Mouse (Mus musculus) limb, embryonic 15.5 days (tissue): ENCODE results near the gene Zc3h7b. TPM values are rescaled to one million over a fixed set of nuclear protein-coding genes. Genes with fewer than 3 reads are reported as not detected.

Experiments
- ATAC-seq: fragments of 200-750 bp; cut with Nextera tagmentation; 2 replicates; pipeline ENCODE4 v1.8.0; 2017; ENCODE audit warnings: low read depth, moderate TSS enrichment; ENCODE audit not compliant: insufficient number of reproducible peaks, low FRiP score, low TSS enrichment
- H3K27ac ChIP-seq: fragments of 300-500 bp; sonication (generic); 2 replicates; pipeline ENCODE4 v1.5.1; 2015; ENCODE audit warnings: moderate library complexity, mild to moderate bottlenecking, inconsistent platforms
- H3K27me3 ChIP-seq: fragments of 300-500 bp; sonication (generic); 2 replicates; pipeline ENCODE4 v1.6.1; 2015; ENCODE audit warnings: inconsistent platforms
- H3K36me3 ChIP-seq: fragments of 300-500 bp; sonication (generic); 2 replicates; pipeline ENCODE4 v1.6.1; 2015; ENCODE audit warnings: inconsistent platforms
- H3K4me1 ChIP-seq: fragments of 300-500 bp; sonication (generic); 2 replicates; pipeline ENCODE4 v1.6.1; 2015; ENCODE audit warnings: inconsistent platforms
- H3K4me2 ChIP-seq: fragments of 300-500 bp; sonication (generic); 2 replicates; pipeline ENCODE4 v1.6.1; 2015; ENCODE audit warnings: mild to moderate bottlenecking, inconsistent platforms
- H3K4me3 ChIP-seq: fragments of 300-500 bp; sonication (generic); 2 replicates; pipeline ENCODE4 v1.5.1; 2015; ENCODE audit warnings: mild to moderate bottlenecking, inconsistent platforms
- H3K9ac ChIP-seq: fragments of 300-500 bp; sonication (generic); 2 replicates; pipeline ENCODE4 v1.6.1; 2015; ENCODE audit warnings: inconsistent platforms
- H3K9me3 ChIP-seq: fragments of 300-500 bp; sonication (generic); 2 replicates; pipeline ENCODE4 v1.6.1; 2016; ENCODE audit warnings: inconsistent platforms
- WGBS: fragments of 180-500 bp; shearing (Covaris S2); methylation state at CpG from one replicate; pipeline ENCODE4 v1.1.7; 2015; 5-methylcytosine and 5-hydroxymethylcytosine counted together
- polyA plus RNA-seq: library from polyadenylated mRNA; unstranded; fragments of >200 nt; fragmentation: Nextera tagmentation; extraction: Ambion mirVana; gene quantifications from 2 replicates; pipeline ENCODE4 v1.2.1, GENCODE M21; 2015

Gene Zc3h7b
- polyA plus RNA-seq, 1 experiment from 2014 or later = 28.7 TPM

DNA sequence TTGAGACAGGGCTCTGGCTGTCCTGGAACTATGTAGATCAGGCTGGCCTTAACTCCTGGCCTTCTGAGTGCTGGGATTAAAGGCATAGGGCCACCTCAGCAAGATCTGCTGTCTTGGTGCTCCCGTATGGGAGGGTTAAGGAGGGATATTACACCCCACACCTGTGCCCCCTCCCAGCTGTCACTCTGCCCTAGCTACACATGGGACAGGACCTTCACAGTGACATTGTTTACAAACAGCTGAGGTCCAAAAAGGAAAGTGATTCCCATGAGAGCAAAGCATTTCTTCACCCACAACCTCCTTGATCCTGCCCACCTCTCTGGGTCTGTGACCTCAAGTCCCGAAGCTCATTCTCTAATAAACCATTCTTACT, 84.3 kb downstream of the Zc3h7b start:
- WGBS = 59% methylated on average over 2 of the region's 2 CpGs
- no peaks in the 10 kb centered on the region for H3K9me3 ChIP-seq
- H3K27ac ChIP-seq = no peak overlapping the region
- ATAC-seq = no peak
- H3K4me2 ChIP-seq = no peak overlapping the region
- no peak overlapping the region for H3K9ac ChIP-seq
- H3K4me3 ChIP-seq = no peak overlapping the region
- peaks cover 10% of the 10 kb centered on the region for H3K4me1 ChIP-seq
- H3K27me3 ChIP-seq = no peaks in the 10 kb centered on the region
- H3K36me3 ChIP-seq = peaks cover 40% of the 10 kb centered on the region

DNA sequence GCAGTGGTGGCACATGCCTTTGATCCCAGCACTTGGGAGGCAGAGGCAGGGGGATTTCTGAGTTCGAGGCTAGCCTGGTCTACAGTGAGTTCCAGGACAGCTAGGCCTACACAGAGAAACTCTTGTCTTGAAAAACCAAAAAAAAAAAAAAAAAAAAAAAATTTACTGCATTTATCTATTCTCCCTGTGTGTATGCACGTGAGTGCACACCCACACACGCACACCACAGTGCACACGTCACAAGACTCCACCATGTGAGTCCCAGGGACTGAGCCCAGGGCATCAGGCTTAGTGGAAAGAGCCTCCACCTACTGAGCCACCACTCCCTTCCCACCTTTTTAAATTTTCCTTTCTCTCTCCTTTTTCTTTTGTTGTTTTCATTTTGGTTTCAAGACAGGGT, 85.7 kb downstream of the Zc3h7b start:
- no peak overlapping the region for H3K27ac ChIP-seq
- ATAC-seq = no peak
- H3K4me3 ChIP-seq = no peak overlapping the region
- H3K4me1 ChIP-seq = peaks cover 15% of the 10 kb centered on the region
- no peaks in the 10 kb centered on the region for H3K27me3 ChIP-seq
- H3K9ac ChIP-seq = no peak overlapping the region
- H3K36me3 ChIP-seq = peaks cover 26% of the 10 kb centered on the region
- 90% methylated on average over 4 of the region's 4 CpGs for WGBS
- H3K4me2 ChIP-seq = no peak overlapping the region
- H3K9me3 ChIP-seq = no peaks in the 10 kb centered on the region

DNA sequence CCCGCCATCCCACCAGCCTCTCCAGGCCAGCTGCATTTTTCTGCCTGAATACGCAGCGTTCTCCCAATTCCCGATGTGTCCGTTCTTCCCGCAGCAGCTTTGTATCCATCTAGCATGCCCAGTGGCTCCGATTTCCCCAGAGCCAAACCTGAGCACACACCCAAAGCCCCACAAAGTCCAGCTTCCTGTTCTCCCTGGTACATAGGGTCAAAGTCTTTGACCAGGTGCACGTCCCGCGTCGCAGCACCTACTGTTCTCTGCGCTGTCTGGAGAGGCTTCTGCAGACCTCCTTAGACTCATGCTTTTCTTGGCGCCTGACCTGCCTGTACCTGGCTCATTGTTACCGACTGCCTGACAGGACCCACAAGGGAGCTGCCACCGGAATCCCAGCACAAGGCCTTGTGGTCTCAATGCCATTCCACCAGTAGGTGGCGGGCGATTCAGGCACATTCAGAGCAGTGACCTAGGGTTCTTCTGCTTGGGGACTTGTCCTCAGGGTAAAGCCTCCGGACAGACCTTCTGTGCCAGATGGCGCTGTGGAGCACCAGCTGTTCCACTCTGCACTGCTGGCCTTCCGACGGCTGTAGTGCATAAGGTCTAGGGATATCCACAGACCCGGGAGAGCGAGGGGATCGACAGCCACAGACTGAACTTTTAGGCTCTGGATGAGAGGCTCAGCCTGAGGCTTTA, 86.4 kb downstream of the Zc3h7b start:
- peak overlapping the region; percentile 5; the same call in 1 of the 2 replicates for H3K4me2 ChIP-seq
- H3K9ac ChIP-seq = no peak overlapping the region
- ATAC-seq = peak; percentile 55

DNA sequence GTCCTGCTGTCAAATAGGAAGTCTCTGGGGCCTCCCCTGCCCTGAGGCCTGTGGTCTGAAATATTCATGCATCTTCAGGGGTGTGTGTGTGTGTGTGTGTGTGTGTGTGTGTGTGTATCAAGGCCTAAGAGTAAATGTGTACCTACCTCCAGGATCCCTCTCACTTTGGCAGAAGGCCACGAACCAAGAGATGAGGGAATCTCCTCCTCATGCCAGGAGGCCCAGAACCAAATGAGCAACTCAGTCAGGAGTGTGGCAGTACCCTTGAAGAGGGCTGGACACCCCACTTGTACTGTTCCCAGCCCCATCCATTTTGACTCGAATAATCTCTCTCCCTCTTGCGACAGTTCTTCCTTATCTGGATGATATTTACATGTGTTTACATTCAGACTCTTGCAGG, 87.4 kb downstream of the Zc3h7b start:
- Histone ChIP-seq H3K27me3 (no peaks in the 10 kb centered on the region), H3K9ac (no peak overlapping the region), H3K4me1 (peaks cover 32% of the 10 kb centered on the region), H3K4me3 (no peak overlapping the region), H3K9me3 (no peaks in the 10 kb centered on the region), H3K36me3 (peaks cover 10% of the 10 kb centered on the region; the same call in 1 of the 2 replicates), H3K4me2 (no peak overlapping the region), H3K27ac (no peak overlapping the region)
- no peak for ATAC-seq
- 86% methylated on average over 3 of the region's 3 CpGs for WGBS

More for the DNA sequence above, 86.4 kb downstream of the Zc3h7b start:
- H3K4me3 ChIP-seq = no peak overlapping the region; the same call in 1 of the 2 replicates
- H3K36me3 ChIP-seq = peaks cover 19% of the 10 kb centered on the region
- H3K9me3 ChIP-seq = no peaks in the 10 kb centered on the region
- WGBS = 18% methylated on average over 24 of the region's 24 CpGs
- no peak overlapping the region for H3K27ac ChIP-seq
- H3K4me1 ChIP-seq = peaks cover 23% of the 10 kb centered on the region
- H3K27me3 ChIP-seq = no peaks in the 10 kb centered on the region

DNA sequence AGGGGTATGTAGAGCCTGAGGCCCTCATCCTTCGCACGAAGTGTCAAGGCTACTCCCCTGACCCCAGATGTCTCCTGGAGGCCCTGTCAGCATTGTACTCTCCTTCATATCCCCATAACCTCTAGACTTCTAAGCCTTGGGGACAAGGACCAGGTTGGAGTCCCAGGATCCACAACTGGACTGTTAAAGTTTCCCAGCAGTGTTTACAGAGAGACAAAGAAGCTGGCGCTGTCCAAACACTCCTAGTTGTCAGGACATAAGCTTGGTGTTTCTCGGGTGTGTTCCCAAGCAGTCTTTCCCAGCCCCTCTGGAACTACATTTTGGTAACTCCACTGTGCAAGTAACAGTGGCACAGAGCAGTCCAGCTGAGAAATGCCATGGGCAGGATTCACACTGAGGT, 88.6 kb downstream of the Zc3h7b start:
- Histone ChIP-seq H3K4me2 (no peak overlapping the region), H3K27ac (no peak overlapping the region), H3K4me1 (peaks cover 34% of the 10 kb centered on the region), H3K27me3 (no peaks in the 10 kb centered on the region), H3K4me3 (no peak overlapping the region), H3K9me3 (no peaks in the 10 kb centered on the region), H3K9ac (no peak overlapping the region), H3K36me3 (peaks cover 3% of the 10 kb centered on the region; the same call in 1 of the 2 replicates)
- WGBS = 74% methylated on average over 4 of the region's 4 CpGs
- no peak for ATAC-seq

DNA sequence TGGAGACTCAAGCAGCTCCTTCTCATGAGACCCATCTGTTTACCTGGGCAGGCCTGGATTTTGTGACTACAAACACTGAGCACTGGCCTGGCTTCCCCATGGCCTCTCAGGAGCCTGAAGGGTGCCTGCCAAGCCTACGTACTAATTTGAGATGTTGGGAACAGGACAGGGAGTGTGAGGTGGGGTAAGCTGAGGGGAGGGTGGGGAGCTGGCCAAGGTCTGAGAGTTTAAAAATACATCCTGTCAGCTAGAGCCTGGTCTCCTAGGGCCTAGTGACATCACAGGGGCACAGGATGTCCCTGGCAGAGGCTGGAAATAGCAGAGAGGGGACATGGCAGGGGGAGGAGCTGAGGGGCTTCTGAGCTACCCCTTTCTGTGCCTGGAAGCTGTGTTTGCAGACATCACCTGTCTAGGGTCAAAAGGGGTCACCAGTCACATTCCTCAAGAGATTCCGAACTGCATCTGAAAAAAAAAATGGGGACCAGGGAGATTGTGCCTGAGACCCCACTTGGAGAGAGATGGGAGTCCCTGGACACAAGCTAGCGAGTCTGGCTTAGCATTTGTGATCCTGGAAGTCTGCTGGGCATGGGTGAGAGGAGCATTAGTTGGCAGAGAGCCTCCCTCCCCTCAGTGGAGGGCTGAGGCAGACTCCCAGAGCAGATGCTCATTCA, 89.4 kb downstream of the Zc3h7b start:
- no peaks in the 10 kb centered on the region for H3K27me3 ChIP-seq
- no peak overlapping the region for H3K4me2 ChIP-seq
- H3K27ac ChIP-seq = no peak overlapping the region
- no peak overlapping the region for H3K4me3 ChIP-seq
- 50% methylated on average over 3 of the region's 3 CpGs for WGBS
- H3K9ac ChIP-seq = no peak overlapping the region
- ATAC-seq = no peak
- peaks cover 39% of the 10 kb centered on the region for H3K4me1 ChIP-seq
- no peaks in the 10 kb centered on the region for H3K9me3 ChIP-seq
- no peaks in the 10 kb centered on the region for H3K36me3 ChIP-seq

DNA sequence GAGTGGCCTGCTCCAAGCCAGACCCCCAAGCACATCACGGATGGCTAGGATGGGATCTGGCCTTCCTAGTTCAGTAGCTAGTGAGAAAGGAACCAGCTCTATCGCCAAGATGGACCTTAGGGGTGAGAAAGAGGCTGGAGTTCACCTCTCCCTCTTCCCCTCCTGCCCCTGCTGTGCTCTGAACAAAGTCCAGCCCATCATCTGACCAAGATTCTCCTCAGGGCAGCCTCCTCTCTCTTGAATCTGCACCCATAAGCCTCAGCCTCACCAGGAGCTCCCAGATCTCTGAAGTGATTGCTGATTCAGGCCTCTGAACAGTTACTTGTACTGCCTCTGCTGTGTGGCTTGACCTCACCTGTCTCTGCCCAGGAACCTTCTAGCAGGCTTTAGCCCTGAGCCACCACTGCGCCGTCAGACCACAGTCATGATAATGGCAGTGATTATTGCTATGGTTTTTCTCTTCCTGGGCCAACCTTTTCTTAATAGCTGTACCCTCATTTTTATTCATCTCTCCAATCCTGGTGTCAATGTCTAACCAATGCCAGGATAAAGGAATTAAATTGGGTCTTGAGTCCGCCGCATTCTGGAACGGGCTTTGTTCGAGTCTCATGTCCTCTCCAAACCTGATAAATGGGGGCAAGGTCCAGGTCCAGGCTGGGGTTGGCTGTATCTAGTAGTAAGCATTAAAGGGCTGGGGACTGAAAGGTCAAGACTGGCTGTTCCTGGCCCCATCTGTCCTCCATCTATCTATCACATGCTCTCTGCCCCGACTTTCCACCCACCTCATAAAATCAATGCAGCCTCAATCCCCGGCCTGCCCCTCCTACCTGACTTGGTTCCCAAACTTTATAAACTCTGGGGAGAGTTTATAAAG, 90.4 kb downstream of the Zc3h7b start:
- no peaks in the 10 kb centered on the region for H3K27me3 ChIP-seq
- 0 out of 2 replicates have a peak overlapping the region, but pooled peaks have one; percentile 7 for H3K9ac ChIP-seq
- no peak overlapping the region for H3K27ac ChIP-seq
- H3K36me3 ChIP-seq = no peaks in the 10 kb centered on the region
- H3K4me1 ChIP-seq = peaks cover 48% of the 10 kb centered on the region
- no peaks in the 10 kb centered on the region for H3K9me3 ChIP-seq
- WGBS = 58% methylated on average over 10 of the region's 10 CpGs
- H3K4me2 ChIP-seq = peak overlapping the region; percentile 66
- H3K4me3 ChIP-seq = peak overlapping the region; percentile 36; the same call in 1 of the 2 replicates
- ATAC-seq = no peak

DNA sequence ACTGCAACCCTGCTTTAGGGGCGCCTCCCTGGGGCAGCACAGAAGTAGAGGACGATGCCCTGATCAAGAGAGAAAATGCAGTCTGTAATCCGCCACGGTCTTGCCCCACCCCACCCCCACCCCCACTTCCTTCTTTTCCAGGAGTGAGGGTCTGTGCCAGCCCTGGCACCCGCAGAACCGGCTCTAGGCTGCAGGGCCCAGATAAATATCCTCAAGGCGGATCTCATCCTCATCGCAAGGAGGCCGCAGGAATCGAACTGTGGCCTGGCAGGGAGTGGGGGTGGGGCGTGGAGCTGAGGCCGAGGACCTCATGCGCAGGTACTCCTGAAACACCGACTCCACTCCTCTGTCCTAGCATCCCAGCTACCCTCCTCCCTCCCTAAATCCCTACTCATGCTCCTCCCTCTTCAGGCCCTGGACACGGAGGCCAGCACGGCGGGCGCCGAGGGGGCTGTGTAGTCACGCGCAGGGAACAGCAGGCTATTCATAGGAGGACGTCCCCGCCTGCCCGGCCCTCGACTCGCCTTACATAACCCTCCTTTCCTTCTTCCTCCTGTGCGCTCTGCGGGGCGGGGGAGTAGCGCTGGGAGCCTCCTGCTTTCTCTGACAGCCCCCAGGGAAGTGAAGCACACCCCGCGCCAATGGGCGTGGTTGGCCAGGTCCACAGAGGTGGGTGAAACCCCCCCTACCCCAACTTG, 91.4 kb downstream of the Zc3h7b start:
- peak overlapping the region; percentile 66 for H3K4me2 ChIP-seq
- ATAC-seq = peak; percentile 84
- peak overlapping the region; percentile 36 for H3K4me3 ChIP-seq
- 2% methylated on average over 33 of the region's 33 CpGs for WGBS
- H3K27ac ChIP-seq = peak overlapping the region; percentile 68
- no peaks in the 10 kb centered on the region for H3K9me3 ChIP-seq
- H3K4me1 ChIP-seq = peaks cover 45% of the 10 kb centered on the region
- peak overlapping the region; percentile 7 for H3K9ac ChIP-seq
- no peaks in the 10 kb centered on the region for H3K27me3 ChIP-seq
- no peaks in the 10 kb centered on the region for H3K36me3 ChIP-seq

DNA sequence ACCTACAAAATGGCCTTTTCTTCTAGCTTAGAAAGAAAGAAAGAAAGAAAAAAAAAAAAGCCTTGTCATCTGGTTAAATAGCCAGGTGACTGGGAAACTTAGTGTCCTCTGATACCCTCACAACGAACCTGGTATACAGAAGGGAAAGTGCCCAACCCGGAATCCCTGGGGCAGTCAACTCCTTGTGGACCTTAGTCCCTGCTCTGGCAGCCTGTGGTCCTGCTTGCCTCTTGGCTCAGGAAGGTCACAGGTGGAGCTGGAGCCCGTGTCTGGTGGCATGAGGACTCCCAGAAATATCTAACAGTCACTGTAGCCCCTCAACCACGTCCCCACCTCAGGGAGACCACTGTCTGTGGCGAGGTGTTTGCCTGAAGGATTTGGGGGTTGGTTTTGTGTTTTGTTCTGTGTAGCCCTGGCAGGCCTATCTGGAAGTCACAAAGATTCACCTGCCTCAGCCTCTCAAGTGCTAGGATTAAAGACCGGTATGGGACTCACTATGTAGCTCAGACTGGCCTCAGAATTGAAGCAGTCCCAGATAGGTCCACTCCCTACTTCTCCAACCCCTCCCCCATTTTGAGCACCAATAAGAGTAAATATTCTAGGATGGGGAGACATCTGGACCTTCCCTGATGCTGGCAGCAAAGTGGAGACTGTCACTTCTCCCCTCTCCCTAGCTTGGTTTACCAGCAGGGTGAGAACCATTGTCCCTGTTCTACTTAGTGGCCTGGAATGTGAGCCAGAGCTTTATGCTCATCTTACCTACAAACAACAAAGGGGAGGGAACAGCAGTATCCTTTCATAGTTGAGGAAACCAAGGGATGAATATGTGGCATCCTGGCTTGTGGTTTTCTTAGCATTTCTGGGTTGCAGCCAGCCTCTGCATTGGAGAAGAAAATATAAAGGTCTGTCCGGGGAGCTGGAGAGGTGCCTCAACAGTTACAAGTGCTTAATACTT, 92.4 kb downstream of the Zc3h7b start:
- WGBS = 64% methylated on average over 7 of the region's 7 CpGs
- Histone ChIP-seq H3K9me3 (no peaks in the 10 kb centered on the region), H3K4me1 (peaks cover 40% of the 10 kb centered on the region), H3K27ac (peak overlapping the region; percentile 68; the same call in 1 of the 2 replicates), H3K4me3 (no peak overlapping the region), H3K27me3 (no peaks in the 10 kb centered on the region), H3K9ac (no peak overlapping the region), H3K36me3 (no peaks in the 10 kb centered on the region), H3K4me2 (peak overlapping the region; percentile 66)
- ATAC-seq = no peak

DNA sequence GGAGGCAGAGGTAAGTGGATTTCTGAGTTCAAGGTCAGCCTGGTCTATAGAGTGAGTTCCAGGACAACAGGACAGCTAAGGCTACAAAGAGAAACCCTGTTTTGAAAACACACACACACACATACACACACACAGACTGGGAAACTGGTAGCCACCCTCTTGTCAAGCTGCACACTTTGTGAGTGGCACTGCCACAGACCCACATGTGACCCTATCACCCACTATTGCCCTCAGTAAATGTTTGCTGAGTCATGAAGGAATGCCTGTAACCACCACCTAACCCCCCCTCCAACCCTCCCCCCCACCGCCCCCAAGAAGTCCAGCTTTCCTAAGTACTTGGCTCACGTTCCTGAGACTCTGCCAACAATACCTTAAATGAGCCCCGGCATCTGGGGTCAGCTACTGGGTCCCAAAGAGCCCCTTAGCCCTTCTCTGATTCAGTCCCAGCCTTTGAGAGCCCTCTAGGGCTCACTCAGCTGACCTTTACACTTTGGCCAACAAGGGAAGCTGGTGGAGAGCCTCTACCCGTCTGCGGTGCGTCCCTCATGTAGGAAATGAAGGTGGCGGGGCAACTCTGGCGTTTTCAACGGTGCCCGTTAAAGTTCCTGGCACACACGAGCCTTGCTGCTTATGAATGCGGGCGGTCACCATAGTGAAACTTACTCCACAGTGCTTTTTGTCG, 93.8 kb downstream of the Zc3h7b start:
- no peak overlapping the region for H3K4me2 ChIP-seq
- no peak overlapping the region for H3K4me3 ChIP-seq
- H3K9ac ChIP-seq = no peak overlapping the region
- H3K27ac ChIP-seq = no peak overlapping the region
- no peaks in the 10 kb centered on the region for H3K27me3 ChIP-seq
- no peaks in the 10 kb centered on the region for H3K36me3 ChIP-seq
- ATAC-seq = no peak
- 55% methylated on average over 14 of the region's 14 CpGs for WGBS
- H3K9me3 ChIP-seq = no peaks in the 10 kb centered on the region
- peaks cover 40% of the 10 kb centered on the region for H3K4me1 ChIP-seq
